Mouse (Mus musculus): Measurements from ENCODE around the gene Grrp1. TPM values are rescaled to one million over a fixed set of nuclear protein-coding genes. Genes with fewer than 3 reads are reported as not detected.

The Grrp1 gene
- polyA plus RNA-seq, 1 experiment from 2014 or later, result 6.8 TPM

DNA sequence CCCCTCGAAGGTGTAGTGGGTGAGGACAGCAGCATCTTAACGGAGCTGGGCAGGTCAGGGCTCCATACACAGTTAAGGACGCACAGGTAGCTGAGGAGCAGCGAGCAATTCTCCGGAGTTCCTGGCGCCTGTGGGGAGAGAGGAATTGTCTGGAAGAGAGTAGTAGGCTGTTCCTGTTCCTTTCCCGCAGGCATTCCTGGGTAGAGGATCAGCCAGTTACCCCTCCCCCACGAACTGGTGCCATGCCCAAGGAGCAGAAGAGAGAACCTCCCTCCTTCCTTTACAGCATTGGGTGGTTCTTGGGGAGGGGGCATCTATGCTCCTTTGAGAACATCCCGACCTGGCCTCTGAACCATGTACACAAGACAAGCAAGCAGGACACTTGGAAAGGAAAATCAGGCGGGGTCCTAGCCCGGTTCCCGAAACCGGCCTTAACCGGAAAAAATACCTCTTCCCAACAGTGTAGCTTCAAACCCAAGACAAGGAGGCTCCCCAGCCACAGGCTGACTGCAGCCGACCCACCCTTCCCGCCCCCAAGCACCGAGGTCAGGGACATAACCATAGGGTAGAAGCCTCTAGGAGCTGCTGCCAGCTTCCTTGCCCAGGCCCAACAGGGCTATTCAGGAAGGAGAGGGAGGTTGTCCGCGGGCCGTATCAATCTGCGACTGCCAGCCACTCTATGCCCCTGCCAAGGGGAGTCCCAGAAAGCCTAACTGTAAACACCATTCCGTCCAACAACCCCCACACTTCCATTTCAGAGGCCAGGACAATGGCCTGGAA, 1.6 kb downstream of the Grrp1 start:
- Histone ChIP-seq H3K9ac (ENCODE audit: low read depth, low read length) (no peak overlapping the region), H3K4me1 (replicated peaks; ENCODE audit: control insufficient read depth, insufficient read depth, low read length) (no peaks in the 10 kb centered on the region), H3K4me2 (replicated peaks; ENCODE audit: low read depth) (peak overlapping the region; percentile 85), H3K9me3 (ENCODE audit: control insufficient read depth) (no peaks in the 10 kb centered on the region), H3K36me3 (ENCODE audit: control insufficient read depth, insufficient read depth) (no peaks in the 10 kb centered on the region), H3K4me3 (ENCODE audit: low read depth, low read length) (peak overlapping the region; percentile 50), H3K27me3 (replicated peaks; ENCODE audit: control insufficient read depth, insufficient read depth, low read length) (peaks cover 63% of the 10 kb centered on the region), H3K27ac (ENCODE audit: low read depth, low read length) (no peak overlapping the region)
- no peak for ATAC-seq
- 18% methylated on average over 22 of the region's 22 CpGs for WGBS
- TF ChIP-seq CTCF (IDR thresholded peaks at IDR 0.05; ENCODE audit: low read depth), result no peak

DNA sequence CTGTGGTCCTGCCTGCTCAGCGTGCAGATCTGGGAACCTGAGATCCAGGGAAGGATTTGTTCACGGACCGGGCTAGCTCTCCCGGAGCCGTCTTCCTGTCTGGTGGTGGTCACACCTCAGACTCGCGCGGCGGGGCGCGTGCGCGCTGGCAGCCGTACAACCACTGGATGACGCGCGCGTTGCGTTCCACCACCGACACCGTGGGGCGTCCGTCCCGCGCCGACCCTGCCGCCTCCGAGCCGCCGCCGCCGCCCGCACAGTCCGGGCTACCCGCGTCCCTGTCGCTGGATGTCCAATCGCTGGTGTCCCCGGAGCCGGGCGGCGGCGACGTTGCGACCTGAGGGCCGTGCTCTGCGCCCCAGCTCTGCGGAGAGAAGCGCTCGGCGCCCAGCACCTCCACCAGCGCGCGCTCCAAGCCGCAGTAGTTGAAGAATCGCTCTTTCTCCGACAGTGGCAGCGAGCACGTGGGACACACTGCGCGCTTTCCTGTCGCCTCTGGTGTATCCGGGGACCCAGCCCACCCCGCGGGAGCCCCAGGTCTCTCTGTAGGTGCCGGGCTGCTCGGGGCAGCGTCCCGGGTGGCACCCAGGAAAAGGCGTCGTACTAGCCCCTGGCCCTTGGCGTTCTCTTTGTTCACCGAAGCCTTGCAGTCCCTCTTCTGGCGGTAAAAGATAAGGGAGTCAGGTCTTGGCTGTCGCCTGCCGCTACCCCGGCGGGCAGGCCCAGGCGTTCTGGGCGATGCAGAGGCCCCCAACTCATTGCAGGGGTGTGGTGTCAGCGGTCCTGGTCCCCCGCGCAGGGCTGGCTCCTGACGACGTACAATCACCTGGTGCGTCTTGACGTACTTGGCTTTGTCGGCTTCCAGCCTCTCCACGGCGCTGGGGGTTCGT, 2.4 kb downstream of the Grrp1 start:
- no peak; the same call in 1 of the 2 replicates for ATAC-seq
- under 1% methylated on average over 90 of the region's 91 CpGs for WGBS
- peak overlapping the region; percentile 50 for H3K4me3 ChIP-seq (ENCODE audit: low read depth, low read length)
- H3K4me2 ChIP-seq (replicated peaks; ENCODE audit: low read depth), result peak overlapping the region; percentile 85
- TF ChIP-seq CTCF (IDR thresholded peaks at IDR 0.05; ENCODE audit: low read depth), result no peak
- H3K9me3 ChIP-seq (ENCODE audit: control insufficient read depth), result no peaks in the 10 kb centered on the region
- H3K4me1 ChIP-seq (replicated peaks; ENCODE audit: control insufficient read depth, insufficient read depth, low read length), result no peaks in the 10 kb centered on the region
- H3K9ac ChIP-seq (ENCODE audit: low read depth, low read length), result peak overlapping the region; percentile 22; the same call in 1 of the 2 replicates
- H3K36me3 ChIP-seq (ENCODE audit: control insufficient read depth, insufficient read depth), result no peaks in the 10 kb centered on the region
- no peak overlapping the region; the same call in 1 of the 2 replicates for H3K27ac ChIP-seq (ENCODE audit: low read depth, low read length)
- peaks cover 63% of the 10 kb centered on the region for H3K27me3 ChIP-seq (replicated peaks; ENCODE audit: control insufficient read depth, insufficient read depth, low read length)

DNA sequence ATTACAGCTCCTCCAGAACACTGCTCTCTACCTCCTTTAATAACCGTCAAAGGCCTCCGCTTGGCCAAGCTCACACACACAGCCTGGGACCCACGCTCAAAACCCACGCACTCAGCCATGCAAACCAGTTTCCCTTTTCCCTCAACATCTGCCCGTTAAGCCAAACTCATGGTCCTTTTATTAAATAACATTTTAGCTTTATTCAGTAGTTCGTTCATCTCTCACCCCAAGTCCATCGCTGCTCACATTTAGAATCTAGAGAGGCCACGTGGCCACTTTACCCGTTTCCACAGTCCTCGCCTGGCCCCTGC, 3.0 kb downstream of the Grrp1 start:
- TF ChIP-seq CTCF (IDR thresholded peaks at IDR 0.05; ENCODE audit: low read depth), result no peak
- Histone ChIP-seq H3K9ac (ENCODE audit: low read depth, low read length) (peak overlapping the region; percentile 22; the same call in 1 of the 2 replicates), H3K4me2 (replicated peaks; ENCODE audit: low read depth) (peak overlapping the region; percentile 85), H3K27ac (ENCODE audit: low read depth, low read length) (no peak overlapping the region), H3K27me3 (replicated peaks; ENCODE audit: control insufficient read depth, insufficient read depth, low read length) (peaks cover 63% of the 10 kb centered on the region), H3K36me3 (ENCODE audit: control insufficient read depth, insufficient read depth) (no peaks in the 10 kb centered on the region), H3K9me3 (ENCODE audit: control insufficient read depth) (no peaks in the 10 kb centered on the region), H3K4me3 (ENCODE audit: low read depth, low read length) (peak overlapping the region; percentile 50), H3K4me1 (replicated peaks; ENCODE audit: control insufficient read depth, insufficient read depth, low read length) (no peaks in the 10 kb centered on the region)
- ATAC-seq, result no peak
- 25% methylated on average over 10 of the region's 10 CpGs for WGBS

DNA sequence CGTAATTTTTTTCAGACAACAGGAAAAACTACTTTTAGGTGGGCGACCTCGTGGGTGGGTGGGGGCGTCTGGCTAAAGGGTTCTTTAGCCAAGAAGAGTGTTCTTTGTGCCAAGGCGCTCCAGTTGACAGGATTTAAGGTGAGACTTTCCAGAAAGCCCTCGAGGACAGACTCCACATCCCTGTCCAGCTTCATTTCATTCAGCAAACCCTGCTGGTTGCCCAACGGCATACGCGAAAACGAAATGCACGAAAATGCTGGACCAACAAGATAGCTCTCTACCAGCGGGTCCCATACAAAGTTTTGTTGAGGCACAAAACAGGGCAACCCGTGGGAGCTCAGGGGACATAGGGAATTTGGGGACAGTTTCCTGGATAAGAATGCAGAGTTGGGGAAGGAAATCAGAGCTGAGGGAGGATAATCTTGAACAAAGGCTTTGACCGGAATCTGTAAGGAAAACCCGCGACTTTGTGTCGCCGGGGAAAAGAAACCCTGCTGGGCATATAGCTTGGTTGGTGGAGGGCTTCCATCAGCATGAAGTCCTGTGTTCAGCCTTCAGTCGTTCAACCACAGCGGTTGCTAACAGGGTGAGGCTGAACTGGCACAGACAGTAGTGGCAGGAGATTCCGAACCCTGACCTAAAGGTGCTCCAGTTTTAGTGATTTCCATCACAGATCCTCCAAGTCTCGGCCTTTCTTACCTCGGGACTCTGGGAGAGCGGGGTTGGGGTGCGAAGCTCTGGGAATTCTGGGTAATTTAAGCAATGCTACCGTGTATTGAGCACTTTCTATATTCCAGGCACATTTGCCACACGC, 3.6 kb downstream of the Grrp1 start:
- no peaks in the 10 kb centered on the region for H3K36me3 ChIP-seq (ENCODE audit: control insufficient read depth, insufficient read depth)
- peaks cover 63% of the 10 kb centered on the region for H3K27me3 ChIP-seq (replicated peaks; ENCODE audit: control insufficient read depth, insufficient read depth, low read length)
- peak overlapping the region; percentile 85 for H3K4me2 ChIP-seq (replicated peaks; ENCODE audit: low read depth)
- no peak for ATAC-seq
- H3K9me3 ChIP-seq (ENCODE audit: control insufficient read depth), result no peaks in the 10 kb centered on the region
- H3K9ac ChIP-seq (ENCODE audit: low read depth, low read length), result no peak overlapping the region
- TF ChIP-seq CTCF (IDR thresholded peaks at IDR 0.05; ENCODE audit: low read depth), result no peak
- WGBS, result 26% methylated on average over 27 of the region's 27 CpGs
- no peaks in the 10 kb centered on the region for H3K4me1 ChIP-seq (replicated peaks; ENCODE audit: control insufficient read depth, insufficient read depth, low read length)
- no peak overlapping the region for H3K27ac ChIP-seq (ENCODE audit: low read depth, low read length)
- peak overlapping the region; percentile 50 for H3K4me3 ChIP-seq (ENCODE audit: low read depth, low read length)

DNA sequence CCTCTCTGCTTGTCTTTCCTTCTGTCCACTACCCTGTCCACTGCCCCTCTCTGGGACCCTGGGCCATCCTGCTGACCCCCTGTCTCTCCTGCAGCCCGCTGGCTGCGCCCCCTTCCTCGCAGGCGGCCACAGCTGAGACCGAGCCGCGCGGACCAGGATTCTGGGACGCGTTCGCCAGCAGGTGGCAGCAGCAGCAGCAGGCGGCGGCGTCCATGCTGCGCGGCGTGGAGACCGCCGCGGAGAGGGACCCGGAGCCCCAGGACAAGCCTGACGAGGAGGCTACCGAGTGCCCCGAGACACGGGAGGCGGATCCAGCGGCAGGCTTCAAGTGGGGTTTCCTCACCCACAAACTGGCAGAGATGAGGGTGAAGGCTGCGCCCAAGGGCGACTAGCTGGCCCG, 4.3 kb downstream of the Grrp1 start:
- 0 out of 2 replicates have a peak overlapping the region, but pooled peaks have one; percentile 17 for H3K9ac ChIP-seq (ENCODE audit: low read depth, low read length)
- H3K4me2 ChIP-seq (replicated peaks; ENCODE audit: low read depth), result peak overlapping the region; percentile 85
- peaks cover 60% of the 10 kb centered on the region for H3K27me3 ChIP-seq (replicated peaks; ENCODE audit: control insufficient read depth, insufficient read depth, low read length)
- WGBS, result 1% methylated on average over 30 of the region's 30 CpGs
- no peaks in the 10 kb centered on the region for H3K36me3 ChIP-seq (ENCODE audit: control insufficient read depth, insufficient read depth)
- peak; percentile 97 for TF ChIP-seq CTCF (IDR thresholded peaks at IDR 0.05; ENCODE audit: low read depth)
- no peaks in the 10 kb centered on the region for H3K9me3 ChIP-seq (ENCODE audit: control insufficient read depth)
- no peak overlapping the region for H3K27ac ChIP-seq (ENCODE audit: low read depth, low read length)
- peak; percentile 46; the same call in 1 of the 2 replicates for ATAC-seq
- H3K4me3 ChIP-seq (ENCODE audit: low read depth, low read length), result peak overlapping the region; percentile 28
- peaks cover 3% of the 10 kb centered on the region; the same call in 1 of the 2 replicates for H3K4me1 ChIP-seq (replicated peaks; ENCODE audit: control insufficient read depth, insufficient read depth, low read length)

All from intestine, postnatal 0 days (tissue).